Mouse (Mus musculus): ENCODE measurements around the gene Art4. TPM values are rescaled to one million over a fixed set of nuclear protein-coding genes. Genes with fewer than 3 reads are reported as not detected.

Art4 gene
- polyA plus RNA-seq, 1 experiment from 2014 or later = 22.5 TPM

GRCm38 (mm10) chr6:136848971-136849370 is 8.6 kb downstream of the Art4 start:
- Histone ChIP-seq H3K4me2 (no peak overlapping the region), H3K4me3 (no peak overlapping the region), H3K9ac (no peak overlapping the region), H3K4me1 (replicated peaks) (peaks cover 22% of the 10 kb centered on the region), H3K36me3 (peaks cover 26% of the 10 kb centered on the region), H3K27ac (ENCODE audit: poor library complexity, severe bottlenecking) (no peak overlapping the region), H3K9me3 (replicated peaks) (no peaks in the 10 kb centered on the region), H3K27me3 (replicated peaks) (no peaks in the 10 kb centered on the region)
- WGBS = 82% methylated on average over 5 of the region's 5 CpGs
- no peak for ATAC-seq (ENCODE audit: insufficient number of reproducible peaks, low FRiP score)

DNA sequence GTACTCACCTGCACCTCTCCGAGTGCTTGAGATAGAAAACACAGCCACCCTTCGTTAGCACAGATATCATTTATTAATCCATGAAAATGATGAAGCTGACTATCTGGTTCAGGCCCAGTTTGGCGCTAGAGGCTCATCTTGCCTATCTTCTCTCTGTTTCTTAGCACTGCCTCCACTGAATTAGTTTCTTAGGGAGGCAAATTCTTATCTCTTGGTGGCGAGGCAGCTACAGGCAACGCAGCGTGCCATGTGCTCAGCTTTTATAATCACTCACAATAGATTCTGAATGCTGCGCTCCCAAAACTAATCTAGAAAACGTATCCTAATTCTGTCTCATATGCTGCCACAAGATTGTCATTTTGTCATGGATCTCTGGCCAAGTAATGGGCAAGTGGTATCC is 9.1 kb downstream of the Art4 start:
- Histone ChIP-seq H3K9me3 (replicated peaks) (no peaks in the 10 kb centered on the region), H3K27ac (ENCODE audit: poor library complexity, severe bottlenecking) (no peak overlapping the region), H3K4me1 (replicated peaks) (peaks cover 22% of the 10 kb centered on the region), H3K27me3 (replicated peaks) (no peaks in the 10 kb centered on the region), H3K4me3 (no peak overlapping the region), H3K9ac (no peak overlapping the region), H3K4me2 (no peak overlapping the region), H3K36me3 (peaks cover 26% of the 10 kb centered on the region)
- ATAC-seq (ENCODE audit: insufficient number of reproducible peaks, low FRiP score) = no peak
- WGBS = 80% methylated on average over 8 of the region's 8 CpGs

DNA sequence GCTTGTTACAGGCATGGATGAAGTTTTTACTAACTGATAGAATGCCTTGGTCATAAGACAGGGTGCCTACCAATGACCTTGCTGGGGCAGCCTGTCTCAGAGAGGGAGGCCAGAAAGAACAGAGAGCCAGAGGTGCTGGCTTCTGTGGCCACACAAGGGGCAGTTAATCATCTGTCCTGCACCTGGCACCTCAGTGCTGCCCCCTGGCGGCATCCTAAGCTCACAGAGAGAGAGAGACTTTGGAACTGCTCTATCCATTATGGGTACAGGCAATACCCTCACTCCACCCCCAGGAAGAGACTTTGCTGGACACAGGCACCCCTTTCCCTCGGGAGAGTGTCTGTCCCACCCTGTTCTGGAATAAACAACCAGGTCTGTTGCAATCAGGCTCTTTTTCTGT is 9.7 kb downstream of the Art4 start:
- Histone ChIP-seq H3K9me3 (replicated peaks) (no peaks in the 10 kb centered on the region), H3K4me1 (replicated peaks) (peaks cover 19% of the 10 kb centered on the region), H3K4me2 (no peak overlapping the region), H3K27me3 (replicated peaks) (no peaks in the 10 kb centered on the region), H3K36me3 (peaks cover 26% of the 10 kb centered on the region), H3K9ac (no peak overlapping the region), H3K27ac (ENCODE audit: poor library complexity, severe bottlenecking) (no peak overlapping the region), H3K4me3 (no peak overlapping the region)
- WGBS = 20% methylated on average over 2 of the region's 2 CpGs
- ATAC-seq (ENCODE audit: insufficient number of reproducible peaks, low FRiP score) = 0 out of 2 replicates have a peak, but pooled peaks have one; percentile 24

DNA sequence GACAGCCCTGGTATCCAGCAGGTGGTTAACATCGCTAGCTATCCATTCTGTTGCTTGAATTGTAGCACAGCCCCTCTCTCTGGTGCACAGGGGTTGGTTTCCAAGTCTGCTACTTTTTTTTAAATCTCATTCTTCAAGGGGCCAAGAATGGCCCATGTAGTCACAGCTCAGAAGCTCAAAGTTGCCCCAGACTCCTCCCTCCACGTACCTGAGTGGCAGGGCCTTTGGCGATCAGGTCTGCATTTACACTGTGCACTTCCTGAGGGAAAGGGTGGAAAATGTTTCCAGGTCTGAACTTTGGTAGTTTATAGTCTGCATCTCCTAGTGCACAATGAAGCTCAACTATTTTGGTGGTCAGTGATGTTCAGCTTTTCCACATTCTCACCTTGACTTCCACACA is 10.3 kb downstream of the Art4 start:
- peaks cover 26% of the 10 kb centered on the region for H3K36me3 ChIP-seq
- no peaks in the 10 kb centered on the region for H3K9me3 ChIP-seq (replicated peaks)
- no peak overlapping the region for H3K27ac ChIP-seq (ENCODE audit: poor library complexity, severe bottlenecking)
- no peak for ATAC-seq (ENCODE audit: insufficient number of reproducible peaks, low FRiP score)
- no peak overlapping the region for H3K4me3 ChIP-seq
- peaks cover 14% of the 10 kb centered on the region; the same call in 1 of the 2 replicates for H3K4me1 ChIP-seq (replicated peaks)
- H3K4me2 ChIP-seq = no peak overlapping the region
- H3K9ac ChIP-seq = no peak overlapping the region
- H3K27me3 ChIP-seq (replicated peaks) = no peaks in the 10 kb centered on the region
- 93% methylated on average over 3 of the region's 3 CpGs for WGBS

- H3K4me2 ChIP-seq = no peak overlapping the region
- no peaks in the 10 kb centered on the region for H3K27me3 ChIP-seq (replicated peaks)
- no peak overlapping the region for H3K4me3 ChIP-seq
- no peak for ATAC-seq (ENCODE audit: insufficient number of reproducible peaks, low FRiP score)
- peaks cover 14% of the 10 kb centered on the region; the same call in 1 of the 2 replicates for H3K4me1 ChIP-seq (replicated peaks)
- H3K9ac ChIP-seq = no peak overlapping the region
- H3K36me3 ChIP-seq = peaks cover 20% of the 10 kb centered on the region
- no peak overlapping the region for H3K27ac ChIP-seq (ENCODE audit: poor library complexity, severe bottlenecking)
- H3K9me3 ChIP-seq (replicated peaks) = no peaks in the 10 kb centered on the region
- WGBS = 66% methylated on average over 5 of the region's 5 CpGs
Observed at GRCm38 (mm10) chr6:136845706-136846480, 11.6 kb downstream of the Art4 start.

GRCm38 (mm10) chr6:136844903-136845302 is 12.6 kb downstream of the Art4 start:
- H3K27ac ChIP-seq (ENCODE audit: poor library complexity, severe bottlenecking) = no peak overlapping the region
- no peaks in the 10 kb centered on the region for H3K9me3 ChIP-seq (replicated peaks)
- no peaks in the 10 kb centered on the region for H3K27me3 ChIP-seq (replicated peaks)
- no peak overlapping the region for H3K4me2 ChIP-seq
- WGBS = 64% methylated on average over 2 of the region's 2 CpGs
- no peak overlapping the region for H3K4me3 ChIP-seq
- no peak overlapping the region for H3K9ac ChIP-seq
- no peak for ATAC-seq (ENCODE audit: insufficient number of reproducible peaks, low FRiP score)
- peaks cover 7% of the 10 kb centered on the region; the same call in 1 of the 2 replicates for H3K4me1 ChIP-seq (replicated peaks)
- peaks cover 20% of the 10 kb centered on the region for H3K36me3 ChIP-seq

DNA sequence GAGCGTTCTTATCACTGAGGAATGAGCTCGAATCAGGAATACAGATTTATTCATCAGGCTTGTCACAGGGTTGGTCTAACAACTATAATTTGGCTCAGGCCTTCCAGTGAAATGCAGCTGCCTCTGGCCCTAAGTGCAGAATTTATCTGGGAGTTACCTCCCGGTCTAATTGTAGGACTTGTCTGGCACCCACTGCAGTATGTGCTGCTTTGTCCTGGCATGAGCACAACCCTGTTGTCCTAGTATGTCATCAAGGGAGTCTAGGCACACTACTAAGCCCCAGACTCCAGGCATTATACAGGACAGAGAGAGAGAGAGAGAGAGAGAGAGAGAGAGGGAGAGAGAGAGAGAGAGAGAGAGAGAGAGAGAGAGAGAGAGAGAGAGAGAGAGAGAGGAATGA is 20.2 kb downstream of the Art4 start:
- Histone ChIP-seq H3K4me3 (no peak overlapping the region), H3K27me3 (replicated peaks) (no peaks in the 10 kb centered on the region), H3K9me3 (replicated peaks) (no peaks in the 10 kb centered on the region), H3K36me3 (no peaks in the 10 kb centered on the region), H3K4me1 (replicated peaks) (no peaks in the 10 kb centered on the region), H3K4me2 (no peak overlapping the region), H3K27ac (ENCODE audit: poor library complexity, severe bottlenecking) (no peak overlapping the region), H3K9ac (no peak overlapping the region)
- WGBS = 75% methylated on average over 3 of the region's 3 CpGs
- ATAC-seq (ENCODE audit: insufficient number of reproducible peaks, low FRiP score) = no peak

DNA sequence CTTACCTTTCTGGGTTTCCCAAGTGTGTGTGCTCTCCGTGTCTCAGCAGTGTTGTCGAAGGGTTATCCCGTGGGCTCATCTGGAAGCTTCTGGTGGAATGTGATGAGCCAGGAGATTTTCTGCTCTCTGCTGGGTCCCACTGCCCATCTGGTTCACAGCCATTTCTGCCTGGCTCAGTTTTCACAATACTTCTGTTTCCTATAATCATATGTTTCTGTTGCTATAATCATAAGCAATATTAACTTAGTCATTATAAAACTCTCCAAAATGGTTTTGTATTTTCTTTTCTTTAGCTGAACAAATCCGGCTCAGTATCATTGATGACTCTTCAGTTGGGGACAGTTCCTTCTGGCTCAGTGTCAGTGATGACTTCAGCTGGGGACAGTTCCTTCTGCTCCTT is 22.2 kb downstream of the Art4 start, which contains the start of gene Smco3:
Smco3 (minus strand) TSS at position 101 of the 400 bp plus-strand sequence.
- no peaks in the 10 kb centered on the region for H3K4me1 ChIP-seq (replicated peaks)
- H3K9ac ChIP-seq = no peak within 1 kb of the TSS
- H3K36me3 ChIP-seq = no peaks in the 10 kb centered on the region
- H3K4me2 ChIP-seq = no peak within 1 kb of the TSS
- ATAC-seq (ENCODE audit: insufficient number of reproducible peaks, low FRiP score) = no peak
- 41% methylated on average over 4 of the region's 4 CpGs for WGBS
- H3K4me3 ChIP-seq = no peak within 1 kb of the TSS
- no peak within 1 kb of the TSS for H3K27ac ChIP-seq (ENCODE audit: poor library complexity, severe bottlenecking)
- H3K9me3 ChIP-seq (replicated peaks) = no peaks in the 10 kb centered on the region
- H3K27me3 ChIP-seq (replicated peaks) = no peaks in the 10 kb centered on the region

GRCm38 (mm10) chr6:136831712-136832111 is 25.8 kb downstream of the Art4 start:
- H3K9me3 ChIP-seq (replicated peaks) = no peaks in the 10 kb centered on the region
- peaks cover 6% of the 10 kb centered on the region; the same call in 1 of the 2 replicates for H3K4me1 ChIP-seq (replicated peaks)
- ATAC-seq (ENCODE audit: insufficient number of reproducible peaks, low FRiP score) = no peak
- 67% methylated on average over 5 of the region's 5 CpGs for WGBS
- no peaks in the 10 kb centered on the region for H3K36me3 ChIP-seq
- H3K27me3 ChIP-seq (replicated peaks) = no peaks in the 10 kb centered on the region
- no peak overlapping the region for H3K4me3 ChIP-seq
- no peak overlapping the region for H3K27ac ChIP-seq (ENCODE audit: poor library complexity, severe bottlenecking)
- no peak overlapping the region for H3K9ac ChIP-seq
- no peak overlapping the region for H3K4me2 ChIP-seq

DNA sequence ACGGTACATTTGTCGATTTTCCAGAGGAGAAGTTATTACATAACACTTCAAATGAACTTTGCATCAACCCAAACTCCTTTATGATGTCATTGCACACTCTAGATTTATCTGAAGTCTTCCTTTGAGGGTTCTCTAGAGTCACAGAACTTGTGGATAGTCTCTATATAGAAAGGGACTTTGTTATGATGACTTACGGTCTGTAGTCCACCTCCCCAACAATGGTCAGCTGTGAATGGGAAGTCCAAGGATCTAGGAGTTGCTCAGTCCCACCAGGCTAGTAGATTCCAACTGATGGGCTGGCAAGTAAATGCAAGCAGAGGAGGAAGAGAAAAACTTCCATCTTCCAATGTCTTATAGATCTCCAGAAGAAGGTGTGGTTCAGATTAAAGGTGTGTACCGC is 28.9 kb downstream of the Art4 start:
- Histone ChIP-seq H3K4me2 (peak overlapping the region; percentile 64), H3K4me1 (replicated peaks) (peaks cover 6% of the 10 kb centered on the region; the same call in 1 of the 2 replicates), H3K27me3 (replicated peaks) (no peaks in the 10 kb centered on the region), H3K9me3 (replicated peaks) (no peaks in the 10 kb centered on the region), H3K36me3 (peaks cover 18% of the 10 kb centered on the region), H3K9ac (peak overlapping the region; percentile 65; the same call in 1 of the 2 replicates), H3K27ac (ENCODE audit: poor library complexity, severe bottlenecking) (peak overlapping the region; percentile 77; the same call in 1 of the 2 replicates), H3K4me3 (peak overlapping the region; percentile 99)
- no peak for ATAC-seq (ENCODE audit: insufficient number of reproducible peaks, low FRiP score)
- WGBS = 31% methylated on average over 4 of the region's 4 CpGs

DNA sequence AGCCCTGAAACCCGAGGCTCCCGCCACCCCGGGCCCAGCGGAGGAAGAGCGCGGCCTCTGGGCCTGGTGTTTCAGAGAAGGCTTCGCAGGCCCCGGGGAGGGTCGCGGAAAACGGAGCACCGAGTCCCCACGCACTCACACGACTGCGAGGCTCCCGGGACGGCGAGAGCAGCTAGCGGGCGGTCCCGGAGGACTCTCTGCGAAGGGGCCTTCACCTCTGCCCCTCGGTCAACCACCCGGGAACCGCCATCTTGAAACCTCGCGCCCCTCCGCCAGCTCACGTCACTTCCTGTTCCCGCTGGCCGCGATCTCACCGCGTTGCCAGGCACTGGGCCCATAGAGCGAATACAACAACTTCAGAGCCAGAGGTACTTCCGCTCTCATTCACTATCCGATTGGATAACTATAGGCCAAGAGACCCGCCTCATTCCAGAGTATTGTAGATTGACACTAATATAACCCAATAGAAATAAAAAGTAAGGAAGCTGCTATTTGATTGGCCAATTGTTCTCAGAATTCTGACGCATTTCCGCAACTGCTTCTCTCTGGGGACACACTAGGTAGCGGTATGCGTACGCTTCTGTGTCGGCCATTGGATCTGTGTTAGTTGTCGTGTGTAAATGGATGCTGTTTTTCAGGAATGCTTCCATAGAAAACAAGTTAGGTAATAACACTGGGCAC is 29.5 kb downstream of the Art4 start, which contains the start of gene Wbp11:
Wbp11 (minus strand) TSS at position 353 of the 681 bp plus-strand sequence.
- Histone ChIP-seq H3K9me3 (replicated peaks) (no peaks in the 10 kb centered on the region), H3K27ac (ENCODE audit: poor library complexity, severe bottlenecking) (peak within 1 kb of the TSS; percentile 87), H3K4me1 (replicated peaks) (peaks cover 6% of the 10 kb centered on the region; the same call in 1 of the 2 replicates), H3K9ac (peak within 1 kb of the TSS; percentile 100), H3K27me3 (replicated peaks) (no peaks in the 10 kb centered on the region), H3K4me3 (peak within 1 kb of the TSS; percentile 99), H3K4me2 (peak within 1 kb of the TSS; percentile 79), H3K36me3 (peaks cover 20% of the 10 kb centered on the region)
- ATAC-seq (ENCODE audit: insufficient number of reproducible peaks, low FRiP score) = peak; percentile 100
- under 1% methylated on average over 45 of the region's 45 CpGs for WGBS

Measured in heart, embryonic 12.5 days (tissue).